Mouse (Mus musculus) megakaryocyte, adult 5-6 weeks (primary cell): ENCODE measurements at regions not wholly inside any gene's neighbourhood (a gene's known extent, or its start where the extent isn't known, plus 50 kb on each side); places are given as distances from the start of the nearest gene placed in this dataset.

Experiments
- ATAC-seq: 2 replicates; pipeline ENCODE4 v1.8.0; 2016; ENCODE audit warnings: mild to moderate bottlenecking, inconsistent platforms; ENCODE audit not compliant: poor library complexity, severe bottlenecking

DNA sequence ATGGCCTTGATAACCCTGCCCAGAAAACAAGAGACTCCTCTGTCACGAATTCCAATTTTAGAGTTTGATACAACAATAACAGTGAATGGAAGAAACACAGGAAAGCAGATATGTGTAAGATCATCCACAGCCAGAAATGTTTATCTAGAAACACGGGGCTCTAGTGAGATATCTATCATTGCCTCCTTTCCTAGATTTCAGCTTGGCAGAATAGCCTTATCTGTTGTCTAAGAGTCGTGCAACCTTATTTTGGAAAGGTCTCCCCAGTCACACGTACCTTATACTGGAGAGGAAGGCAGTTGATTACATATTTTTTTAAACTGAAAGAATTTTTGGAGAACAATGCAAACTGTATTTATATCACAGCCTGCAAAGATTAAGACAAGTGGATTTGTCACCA, 61.6 kb downstream of the Gm10295 start:
- no peak for ATAC-seq

DNA sequence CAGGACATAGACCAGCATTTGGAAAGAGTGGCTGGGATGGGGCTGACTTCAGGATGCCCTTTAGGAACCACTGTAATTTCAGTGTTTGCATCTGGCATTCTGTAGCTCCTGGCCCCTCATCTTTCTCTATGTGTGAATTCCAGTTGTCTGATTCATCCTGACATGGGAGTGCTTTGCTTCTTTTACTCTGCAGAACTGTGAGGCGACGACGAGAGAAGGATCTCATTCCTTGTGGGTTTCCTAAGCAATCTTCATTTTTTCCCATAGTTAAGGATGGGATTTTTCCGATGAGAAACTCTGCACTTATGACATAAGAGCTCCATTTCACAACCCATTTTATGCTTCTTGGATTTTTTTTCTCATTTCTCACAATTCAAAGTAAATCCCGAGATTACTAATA, 62.0 kb downstream of the Gm10295 start:
- no peak for ATAC-seq

DNA sequence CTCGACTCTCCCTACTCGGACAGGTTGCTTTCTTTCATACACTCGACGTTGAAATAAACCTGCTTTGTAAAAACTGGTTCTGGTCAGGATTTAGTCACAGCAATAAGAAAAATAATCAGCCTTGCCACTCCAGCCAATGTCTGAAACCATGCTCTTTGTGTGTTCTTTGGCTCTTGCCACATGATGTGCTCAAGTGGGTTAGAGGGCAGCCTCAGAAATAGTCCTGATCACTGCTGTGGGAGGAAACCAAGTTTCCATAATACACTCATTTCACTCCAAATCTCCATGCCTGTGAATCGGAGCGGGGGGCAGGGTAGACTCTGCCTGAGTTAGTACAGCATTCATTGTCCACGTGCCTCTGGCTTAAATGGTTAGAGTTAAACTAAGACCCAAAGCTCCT, 63.8 kb downstream of the Gm10295 start:
- no peak for ATAC-seq

DNA sequence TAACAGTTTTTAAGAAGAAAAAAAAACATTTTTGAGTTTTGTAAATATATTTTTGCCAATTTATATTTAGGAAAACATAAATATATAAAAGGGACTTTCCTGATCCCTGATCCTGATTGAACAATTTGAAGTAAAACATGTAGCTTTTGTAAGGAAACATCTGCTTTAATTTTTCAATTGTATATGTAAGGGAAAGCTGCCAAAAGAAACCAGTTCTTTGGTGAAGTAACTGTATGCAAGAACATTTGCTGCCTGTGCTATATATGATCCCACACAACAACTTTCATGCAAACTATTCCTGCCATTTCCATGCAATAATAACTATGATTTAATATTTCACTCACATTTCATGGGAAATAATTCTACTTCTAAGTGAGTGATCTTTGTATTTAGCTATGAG, 67.0 kb downstream of the Gm10295 start:
- no peak for ATAC-seq

DNA sequence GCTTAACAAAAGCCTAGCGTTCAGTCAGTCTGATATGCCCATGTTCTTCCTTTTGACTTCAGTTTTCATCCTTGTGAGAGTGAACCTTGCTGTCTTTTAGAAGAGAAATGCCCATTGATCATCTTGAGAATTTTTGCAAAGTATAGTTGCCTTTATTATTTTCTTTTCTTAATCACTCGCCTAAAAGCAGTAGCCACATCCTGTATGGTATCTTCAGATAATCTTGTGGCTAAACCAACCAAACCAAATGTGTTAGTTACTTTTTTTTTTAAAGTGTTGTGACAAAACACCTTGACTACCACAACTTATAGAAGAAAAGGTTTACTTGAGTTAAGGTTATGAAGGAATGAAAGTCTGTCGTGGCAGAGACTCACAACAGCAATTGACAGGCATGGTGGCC, 67.9 kb downstream of the Gm10295 start:
- ATAC-seq = no peak

DNA sequence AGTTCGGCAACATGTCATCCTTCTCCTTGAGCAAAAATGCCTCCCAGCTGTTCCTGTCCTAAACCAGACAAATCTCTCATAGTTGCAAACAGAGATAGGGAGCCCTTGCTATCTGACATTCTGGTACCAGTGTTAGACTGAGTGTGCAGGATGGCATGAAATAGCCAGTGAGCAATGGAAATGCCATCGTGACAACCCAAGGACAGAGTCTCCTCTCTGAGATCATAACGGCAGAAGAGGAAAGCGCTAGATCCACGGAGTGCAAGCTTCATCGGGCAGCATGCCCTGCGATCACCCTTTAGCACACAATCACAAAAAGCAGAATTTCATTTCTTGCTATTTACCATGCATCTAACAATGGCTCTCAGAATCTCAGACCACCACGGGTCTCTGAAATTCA, 85.2 kb downstream of the Gm10295 start:
- ATAC-seq = no peak

DNA sequence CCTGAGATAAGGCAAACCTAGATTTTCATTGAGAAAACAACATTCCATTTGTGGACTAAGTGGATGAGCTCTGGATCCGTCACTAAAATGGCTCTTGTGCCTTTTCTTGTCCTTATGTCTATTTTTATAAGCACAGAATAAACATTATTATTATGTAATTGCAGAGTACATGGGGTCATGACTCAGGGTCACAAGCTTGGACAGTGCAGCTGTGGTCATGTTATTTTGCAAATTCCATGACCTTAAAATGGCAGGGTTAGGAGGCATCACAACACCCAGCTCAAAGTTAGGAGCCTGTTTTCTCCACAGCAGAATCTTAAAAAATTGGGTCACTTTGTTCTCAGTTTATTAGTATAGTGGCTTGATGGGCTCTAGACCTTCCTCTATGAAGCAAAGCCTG, 87.2 kb downstream of the Gm10295 start:
- ATAC-seq = no peak

DNA sequence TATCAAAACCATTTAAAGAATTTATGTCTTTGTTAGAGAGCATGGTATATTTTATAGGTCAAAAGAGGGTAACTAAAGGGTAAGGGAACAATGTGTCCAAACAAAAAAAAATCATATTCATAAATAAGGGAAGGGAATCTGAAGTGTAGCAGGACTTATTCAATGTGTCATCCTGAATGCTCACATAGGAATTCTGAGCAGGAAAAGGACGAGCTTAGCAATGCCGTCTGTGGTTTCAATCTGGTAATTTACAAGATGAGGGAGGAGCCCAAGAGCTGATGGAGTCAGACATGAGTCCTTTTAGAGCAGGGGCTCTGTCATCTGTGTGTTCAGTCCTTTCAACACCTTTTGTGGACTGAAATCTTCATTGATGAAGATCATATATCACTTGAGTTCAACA, 101.6 kb downstream of the Gm10295 start:
- no peak for ATAC-seq

DNA sequence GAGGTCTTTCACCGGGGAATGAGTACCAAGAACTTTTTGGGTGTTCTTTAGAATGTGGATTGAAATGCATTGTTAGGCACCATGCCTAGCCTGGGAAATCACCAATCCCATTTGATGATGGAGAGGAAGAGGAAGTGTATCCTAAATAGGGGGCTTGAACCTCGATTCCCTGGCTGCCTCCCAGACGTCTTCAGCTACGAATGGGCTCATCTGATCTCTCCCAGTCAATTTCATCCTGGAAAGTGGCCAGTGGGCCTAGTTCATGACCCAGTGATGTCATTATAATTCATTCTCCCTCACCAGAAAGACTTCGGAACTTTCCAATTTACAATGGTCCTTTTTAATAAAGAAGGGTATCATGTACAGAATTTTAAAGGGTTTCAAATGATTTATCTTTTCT, 102.1 kb downstream of the Gm10295 start:
- no peak for ATAC-seq

DNA sequence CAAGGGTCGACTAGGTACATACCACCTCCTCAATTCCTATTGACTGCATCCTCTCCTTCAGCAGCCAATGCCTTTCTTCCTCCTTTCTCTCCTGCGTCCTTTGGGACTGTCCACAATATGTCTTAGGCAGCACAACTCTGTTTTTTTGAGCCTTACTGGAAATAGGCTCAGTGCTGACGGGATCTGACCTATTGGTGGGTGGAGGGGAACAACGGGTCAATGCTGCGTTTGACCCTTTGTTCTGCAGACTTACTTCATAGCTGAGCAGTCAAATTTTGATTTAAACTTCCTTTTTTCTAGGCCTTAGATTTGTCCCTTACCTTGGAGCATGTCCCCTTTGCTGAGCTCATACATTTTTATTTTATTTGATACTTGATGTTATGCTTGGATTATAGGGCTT, 103.4 kb downstream of the Gm10295 start:
- no peak for ATAC-seq

DNA sequence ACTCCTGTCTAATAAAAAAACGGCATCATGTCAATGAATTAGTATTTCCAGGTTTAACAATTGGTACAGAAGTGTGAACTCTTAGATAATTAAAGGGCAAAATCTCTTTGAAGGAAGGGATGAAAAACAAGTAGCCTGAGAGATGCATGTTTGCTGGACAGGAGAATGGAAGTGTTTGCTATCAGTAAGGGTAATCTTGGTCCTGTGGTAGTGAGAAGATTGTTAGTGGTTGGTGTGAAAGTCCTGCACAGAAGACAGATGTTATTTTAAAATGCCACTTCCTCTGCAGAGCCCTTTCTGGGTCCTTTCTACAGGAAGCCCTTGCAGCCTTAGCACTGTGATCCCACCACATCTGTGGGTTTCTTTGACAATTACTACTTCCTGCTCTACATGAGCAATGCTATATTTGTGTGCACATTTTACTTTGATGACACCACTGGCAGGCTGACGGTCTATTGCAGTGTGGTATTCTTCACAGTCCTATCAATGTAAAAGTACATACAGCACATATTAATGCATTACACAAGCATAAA, 108.8 kb downstream of the Gm10295 start:
- ATAC-seq = peak; percentile 90

DNA sequence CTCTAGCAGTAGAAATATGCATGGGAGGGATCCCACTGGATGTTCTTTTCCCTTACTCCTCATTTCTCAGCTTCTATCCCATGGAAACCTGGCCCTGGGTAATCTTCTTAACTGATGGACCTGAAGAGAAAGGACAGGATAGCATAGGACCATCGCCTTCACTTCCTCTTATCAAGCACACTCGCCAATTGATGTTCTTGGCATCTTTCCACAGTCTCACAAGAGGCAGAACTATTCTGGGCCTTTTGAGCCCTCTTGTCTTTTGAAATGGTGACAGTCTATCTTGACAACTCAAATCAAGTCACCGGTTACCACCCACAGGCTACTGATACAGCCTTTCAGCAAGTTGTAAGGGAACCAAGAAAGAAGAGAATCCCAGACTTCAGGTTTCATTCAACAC, 112.1 kb downstream of the Gm10295 start:
- no peak for ATAC-seq

DNA sequence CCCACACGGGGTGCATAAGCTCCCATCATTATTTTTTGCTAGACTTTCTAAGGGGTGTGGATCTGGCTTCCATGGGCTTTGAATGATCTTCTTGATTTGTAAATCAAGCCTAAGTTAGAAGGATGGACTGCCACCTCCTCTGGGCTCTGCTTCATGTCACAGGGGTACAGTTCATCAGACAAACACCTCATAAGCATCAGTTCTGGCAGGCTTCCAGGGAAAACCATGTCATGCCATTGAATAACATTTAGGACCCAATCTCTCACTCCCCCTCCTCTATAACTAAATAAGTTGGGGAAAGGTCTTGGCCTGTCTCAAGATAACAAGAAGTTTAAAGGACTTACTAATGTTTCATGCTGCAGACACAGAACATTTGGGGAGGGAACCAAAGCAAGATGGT, 115.0 kb downstream of the Gm10295 start:
- no peak for ATAC-seq

DNA sequence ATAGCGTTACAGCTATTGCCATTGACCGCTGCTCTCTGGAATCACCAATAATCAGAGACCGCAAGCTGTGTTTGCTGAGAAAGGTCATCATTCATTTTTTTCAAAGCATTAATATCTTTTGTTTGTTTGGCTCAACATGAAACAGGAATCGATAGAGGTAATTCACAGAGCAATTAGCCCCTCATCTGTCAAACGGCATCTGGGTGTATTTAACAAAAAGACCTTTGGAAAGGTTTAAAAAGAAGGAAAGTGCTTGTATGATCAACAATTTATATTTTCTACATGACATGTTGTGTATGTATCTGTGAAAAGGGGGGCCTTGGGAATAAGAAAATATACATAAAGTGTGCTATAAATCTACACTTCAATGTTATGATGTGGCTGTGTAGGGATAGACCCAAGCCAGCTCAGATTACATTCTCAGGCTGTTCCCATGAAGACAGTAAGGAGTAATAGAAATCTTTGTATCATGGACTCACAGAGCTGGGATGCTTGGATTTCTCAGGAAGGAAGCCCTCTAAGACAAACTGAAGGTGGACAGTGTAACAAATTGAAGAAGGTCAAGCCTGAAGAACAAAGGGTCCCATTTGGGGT, 117.0 kb downstream of the Gm10295 start:
- no peak for ATAC-seq

DNA sequence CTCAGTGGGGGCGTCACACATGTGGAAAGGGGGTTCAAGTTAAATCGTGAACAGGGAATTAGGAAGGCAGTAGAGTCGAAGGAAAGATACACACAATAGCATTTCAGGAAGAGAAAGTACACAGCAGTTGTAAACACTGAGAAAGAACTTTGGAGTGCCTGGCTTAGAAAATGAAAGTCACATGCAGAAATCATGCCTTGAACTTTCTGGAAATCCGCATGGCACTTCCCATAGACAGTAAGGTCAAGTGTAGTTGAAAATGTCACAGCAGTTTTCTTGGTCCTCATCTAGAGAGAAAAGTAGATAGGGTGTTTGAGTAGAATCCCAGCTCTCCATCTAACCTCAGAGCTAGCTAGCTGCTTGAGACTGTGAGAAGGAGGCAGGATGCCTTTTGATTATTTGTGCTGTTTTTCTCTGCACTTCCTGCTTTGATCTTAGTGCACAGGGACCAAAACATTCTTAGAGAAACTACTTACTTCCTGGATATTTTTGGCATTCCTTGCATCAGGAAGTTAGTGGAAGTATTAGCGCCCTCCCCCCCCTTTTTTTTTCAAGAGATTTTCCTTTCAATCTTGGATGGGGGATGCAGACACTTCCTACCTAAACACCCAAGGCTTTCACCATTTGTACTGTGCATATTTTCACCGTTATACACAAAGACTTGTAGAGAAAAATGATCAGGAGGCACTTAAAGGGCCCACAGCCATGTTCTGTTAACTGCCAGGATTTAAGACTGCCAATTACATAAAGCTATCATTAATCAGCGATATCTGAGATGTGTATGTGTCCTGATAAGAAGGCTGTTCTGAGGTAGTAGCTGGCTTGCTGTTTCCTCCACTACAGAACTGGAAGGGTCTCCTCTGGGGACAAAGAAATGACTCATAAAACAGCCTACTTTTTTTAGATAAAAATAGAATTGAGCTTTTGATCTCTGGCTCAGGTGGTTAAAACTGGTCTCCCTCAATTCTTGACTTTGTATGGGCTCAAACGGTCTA, 118.2 kb downstream of the Gm10295 start:
- no peak for ATAC-seq

DNA sequence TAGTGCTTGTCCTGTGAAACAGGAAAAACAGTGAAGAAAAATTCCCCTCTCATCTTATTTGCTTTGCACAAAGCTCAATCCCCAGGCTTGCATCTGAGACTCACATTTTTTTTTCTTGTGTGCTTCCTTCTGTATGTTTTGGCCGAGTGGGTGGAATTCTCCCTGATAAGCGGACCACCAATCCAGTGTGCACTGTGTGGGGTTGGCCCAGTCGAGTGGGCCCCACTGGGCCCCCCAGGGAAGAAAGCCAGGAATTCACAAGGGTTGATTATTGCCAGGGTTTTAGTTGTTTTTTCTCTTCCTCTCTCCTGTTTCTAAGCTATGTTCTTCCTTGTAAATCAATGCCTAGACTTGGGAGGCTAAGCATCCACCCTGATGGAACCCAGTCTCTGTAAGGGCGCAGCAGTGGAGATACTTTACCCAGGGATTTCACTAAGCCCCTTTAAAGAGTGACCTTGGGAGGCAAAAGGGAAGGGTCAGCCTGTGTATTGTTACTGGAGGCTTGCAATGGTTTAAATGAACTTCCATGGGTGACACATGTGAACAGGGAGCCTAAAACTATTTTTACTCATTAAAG, 120.3 kb downstream of the Gm10295 start:
- no peak for ATAC-seq

DNA sequence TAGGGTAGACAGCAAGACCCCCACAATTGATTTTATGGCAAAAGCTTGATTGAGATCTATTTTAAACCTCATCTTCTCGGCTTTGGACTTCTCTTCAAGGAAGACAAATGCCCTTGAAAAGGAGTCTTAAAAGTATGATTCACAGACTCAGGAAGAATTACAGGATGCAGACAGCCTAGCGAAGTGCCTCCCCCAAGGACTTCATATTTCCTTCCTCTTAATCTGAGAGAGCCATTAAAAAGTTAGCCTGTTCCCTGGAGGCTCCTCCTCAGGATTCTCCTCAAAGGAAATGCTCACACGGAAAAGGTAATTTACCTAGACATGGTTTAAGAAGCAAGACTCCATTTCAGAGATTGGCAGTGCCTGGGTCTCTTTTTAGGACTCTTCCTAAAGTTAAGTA, 122.1 kb downstream of the Gm10295 start:
- no peak for ATAC-seq

DNA sequence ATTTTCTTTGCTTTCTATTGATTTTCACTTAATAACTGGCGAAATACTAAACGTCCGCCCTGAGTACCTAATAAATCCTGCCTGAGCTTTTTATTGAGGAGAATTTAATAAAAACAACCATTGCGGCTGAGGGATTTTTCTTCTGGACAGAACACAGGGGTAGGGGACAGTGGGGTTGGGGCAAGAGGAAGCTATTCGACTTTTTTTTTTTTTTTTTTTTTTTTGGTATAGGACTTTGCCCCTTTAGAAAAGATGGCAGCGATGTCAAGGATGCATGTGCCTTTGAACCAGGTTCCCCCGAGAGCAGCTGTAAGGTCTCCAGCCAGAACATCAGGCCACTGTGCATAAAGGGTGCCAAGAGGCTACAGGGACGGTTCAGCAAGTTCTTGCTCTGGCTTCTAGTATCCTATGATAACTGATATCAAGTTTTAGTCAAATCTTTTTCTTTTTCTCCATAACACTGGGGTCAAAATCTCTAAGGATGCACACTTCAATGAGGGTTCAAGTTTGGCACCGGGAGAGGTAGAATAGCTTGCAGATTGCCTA, 126.9 kb downstream of the Gm10295 start:
- ATAC-seq = no peak

DNA sequence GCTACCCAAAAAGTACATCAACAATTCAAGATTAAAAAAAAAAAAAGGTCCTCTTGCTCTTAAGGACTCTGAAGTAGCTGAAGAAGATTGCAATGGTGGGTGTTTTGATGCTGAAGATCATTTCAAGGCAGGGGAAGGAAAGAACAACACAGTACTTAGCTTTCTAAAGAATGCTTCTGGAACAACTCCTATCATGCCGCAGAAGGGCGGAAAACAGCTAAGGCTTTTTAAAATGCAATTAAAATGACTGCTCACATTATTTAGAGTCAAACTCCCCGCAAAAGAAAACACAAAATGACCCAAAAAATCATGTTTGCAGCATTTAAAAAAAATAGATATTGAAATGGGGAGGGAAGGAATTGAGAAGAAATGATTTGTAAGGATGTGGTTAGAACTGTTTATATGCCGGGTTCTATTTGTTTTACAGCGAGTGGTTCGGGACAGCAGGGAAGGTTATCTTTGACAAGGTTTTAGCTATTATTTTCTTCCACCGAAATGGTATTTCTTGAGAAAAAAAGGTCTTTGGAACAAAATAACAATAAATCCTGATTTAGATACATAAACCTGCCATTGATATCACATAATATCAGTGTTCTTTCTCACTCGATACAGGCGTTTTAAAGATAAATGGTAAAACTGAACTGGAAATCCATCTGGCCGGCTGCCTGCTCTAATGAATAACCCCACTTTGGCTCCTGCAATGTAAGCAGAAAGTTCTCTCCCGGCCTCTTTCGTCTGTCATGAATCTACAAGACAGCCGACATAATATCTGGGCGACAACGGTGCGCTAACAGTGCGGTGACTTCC, 127.6 kb downstream of the Gm10295 start:
- ATAC-seq = no peak

DNA sequence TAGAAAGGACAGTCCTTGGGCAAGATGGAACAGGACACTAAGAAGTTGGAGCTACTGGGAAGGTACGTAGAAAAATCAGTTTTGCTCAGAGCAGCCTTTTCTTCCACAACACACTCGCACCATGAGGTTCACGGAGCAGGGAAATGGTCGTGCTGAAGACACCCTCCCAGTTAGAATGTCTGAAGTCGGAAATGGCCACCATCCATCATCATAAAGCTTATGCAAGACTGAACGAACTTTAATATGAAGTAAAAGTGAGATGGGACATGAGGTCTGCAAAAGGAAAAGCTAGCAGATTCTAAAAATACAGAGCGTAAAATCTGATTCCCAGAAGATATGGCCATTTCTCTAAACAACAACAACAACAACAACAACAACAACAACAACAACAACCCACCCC, 133.9 kb downstream of the Gm10295 start:
- no peak for ATAC-seq

DNA sequence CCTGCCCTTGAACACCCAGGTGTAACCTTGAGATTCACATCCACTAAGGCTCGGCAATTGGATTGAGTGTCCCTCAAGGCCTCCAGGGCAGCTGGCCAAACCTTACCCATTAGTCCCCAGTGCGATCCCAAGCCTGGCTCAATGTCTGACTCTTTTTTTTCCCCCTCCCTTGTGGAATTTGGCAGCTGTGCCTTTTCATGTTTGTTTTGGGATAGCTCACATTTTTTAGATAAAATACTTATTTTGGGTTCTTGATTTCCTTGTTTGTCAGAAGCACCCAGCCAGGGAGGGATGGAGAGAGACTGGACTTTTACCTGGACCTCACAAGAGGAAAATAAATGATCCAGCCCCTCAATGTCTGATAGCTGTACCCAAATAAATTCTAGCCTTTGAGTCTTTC, 134.5 kb downstream of the Gm10295 start:
- no peak for ATAC-seq
